Mouse (Mus musculus): ENCODE data around the gene Olfr551.

GRCm38 (mm10) chr7:102540596-102540995, 51.1 kb downstream of the Olfr551 start, which contains the start of gene Olfr548-ps1:
- TF ChIP-seq CTCF (IDR thresholded peaks at IDR 0.05; ENCODE audit: low read depth), result no peak
- TF ChIP-seq EP300 (IDR thresholded peaks at IDR 0.05; ENCODE audit: low read depth), result no peak

All from liver, postnatal 0 days (tissue).